In genomic region chr6:83027706-83028105, GRCm38 (mm10) we compare ENCODE assay signal across 20 mouse cellular contexts. TPM values are rescaled to one million over a fixed set of nuclear protein-coding genes. Genes with fewer than 3 reads are reported as not detected.
DNase-seq lines count a peak whose midpoint lies in the region; ATAC-seq and TF ChIP-seq lines count a peak whose summit lies in the region.
"Had no signal": no experiment of that assay in that cellular context is flagged by ENCODE, and none has a peak within 500 bp of the region (broad histone marks: within the 10 kb centered on the region; RNA-seq: fewer than 3 reads in every experiment).

No protein-coding gene starts in this region.

- H3K27me3 ChIP-seq in hindbrain, postnatal 0 days (ENCODE audit: insufficient read depth, low read length), result peaks cover 10% of the 10 kb centered on the region; the same call in 1 of the 2 replicates
- peaks cover 49% of the 10 kb centered on the region for H3K27me3 ChIP-seq in hindbrain, embryonic 12.5 days
- no peaks in the 10 kb centered on the region for H3K27me3 ChIP-seq in G1E (ENCODE audit: insufficient read depth, low read length)
- H3K27me3 ChIP-seq in midbrain, embryonic 14.5 days (ENCODE audit: control insufficient read depth, insufficient read depth, low read length), result peaks cover 21% of the 10 kb centered on the region

- H3K36me3 ChIP-seq in hindbrain, postnatal 0 days (ENCODE audit: insufficient read depth, low read length), result no peaks in the 10 kb centered on the region
- no peaks in the 10 kb centered on the region for H3K36me3 ChIP-seq in hindbrain, embryonic 12.5 days
- H3K36me3 ChIP-seq in G1E (replicated peaks), result peaks cover 42% of the 10 kb centered on the region
- H3K36me3 ChIP-seq in midbrain, embryonic 14.5 days (ENCODE audit: control insufficient read depth, insufficient read depth, low read length), result no peaks in the 10 kb centered on the region
- H3K36me3 ChIP-seq: embryonic facial prominence, embryonic 12.5 days; midbrain, embryonic 12.5 days had no signal

- no peak for TF ChIP-seq CTCF in hindbrain, postnatal 0 days (IDR thresholded peaks at IDR 0.05; ENCODE audit: low read depth)
- TF ChIP-seq CTCF in G1E (IDR thresholded peaks at IDR 0.05; ENCODE audit: low read depth, low read length), result no peak

- H3K4me3 ChIP-seq in hindbrain, postnatal 0 days (ENCODE audit: low read length), result no peak overlapping the region
- no peak overlapping the region for H3K4me3 ChIP-seq in hindbrain, embryonic 12.5 days
- peak overlapping the region; percentile 38; the same call in 1 of the 2 replicates for H3K4me3 ChIP-seq in G1E (ENCODE audit: low read depth, low read length)
- no peak overlapping the region for H3K4me3 ChIP-seq in midbrain, embryonic 14.5 days (replicated peaks; ENCODE audit: low read depth, low read length)
- H3K4me3 ChIP-seq: embryonic facial prominence, embryonic 12.5 days; midbrain, embryonic 12.5 days had no signal

- no peak for DNase-seq in hindbrain, postnatal 0 days (ENCODE audit: low spot score)
- DNase-seq in 3134 (ENCODE audit: extremely low read depth, insufficient read length, low spot score) (peak; percentile 83), G1E (ENCODE audit: low spot score) (no peak)
- DNase-seq in fibroblast of lung, adult 2 months (ENCODE audit: low read depth), result peak; percentile 87
- DNase-seq in midbrain, embryonic 14.5 days, result no peak
- DNase-seq in layer of hippocampus, adult 9-10 months (ENCODE audit: low spot score), result no peak
- DNase-seq: adrenal gland, adult 8-10 months; cerebellum, postnatal 25 days; heart, postnatal 14 days; kidney, adult 2 months; kidney, postnatal 4 days; right cerebral cortex, postnatal 14 days; thymus, adult 2 months had no signal

- peak; percentile 40; the same call in 1 of the 2 replicates for ATAC-seq in hindbrain, postnatal 0 days
- no peak for ATAC-seq in hindbrain, embryonic 12.5 days (ENCODE audit: low FRiP score)
- ATAC-seq in G1E (ENCODE audit: extremely low read depth, insufficient number of reproducible peaks, low FRiP score, poor library complexity, severe bottlenecking), result no peak
- ATAC-seq in midbrain, embryonic 14.5 days (ENCODE audit: low FRiP score, low TSS enrichment), result no peak
- no peak for ATAC-seq in activated CD4-positive, CD25-positive, alpha-beta regulatory T cell, adult 4 months
- ATAC-seq: forebrain, embryonic 14.5 days; hindbrain, embryonic 16.5 days had no signal

- no peak overlapping the region for H3K27ac ChIP-seq in hindbrain, postnatal 0 days
- H3K27ac ChIP-seq in hindbrain, embryonic 12.5 days, result no peak overlapping the region
- H3K27ac ChIP-seq in midbrain, embryonic 14.5 days (replicated peaks; ENCODE audit: low read depth, low read length), result no peak overlapping the region
- H3K27ac ChIP-seq: embryonic facial prominence, embryonic 12.5 days; liver, embryonic 14.5 days; midbrain, embryonic 12.5 days had no signal

- 0 out of 2 replicates have a peak, but pooled peaks cover 5% of the 10 kb centered on the region for H3K4me1 ChIP-seq in hindbrain, postnatal 0 days (ENCODE audit: insufficient read depth, low read length)
- H3K4me1 ChIP-seq in hindbrain, embryonic 12.5 days, result peaks cover 11% of the 10 kb centered on the region
- peaks cover 84% of the 10 kb centered on the region for H3K4me1 ChIP-seq in G1E (ENCODE audit: insufficient read depth, low read depth, low read length)
- H3K4me1 ChIP-seq in midbrain, embryonic 14.5 days (ENCODE audit: control insufficient read depth, insufficient read depth, low read length), result 0 out of 2 replicates have a peak, but pooled peaks cover 5% of the 10 kb centered on the region

- H3K9me3 ChIP-seq in hindbrain, postnatal 0 days (ENCODE audit: low read length), result no peaks in the 10 kb centered on the region
- no peaks in the 10 kb centered on the region for H3K9me3 ChIP-seq in hindbrain, embryonic 12.5 days (replicated peaks)
- no peaks in the 10 kb centered on the region for H3K9me3 ChIP-seq in G1E (replicated peaks)
- H3K9me3 ChIP-seq in midbrain, embryonic 14.5 days (ENCODE audit: control insufficient read depth, low read length), result no peaks in the 10 kb centered on the region
- H3K9me3 ChIP-seq: embryonic facial prominence, embryonic 12.5 days; midbrain, embryonic 12.5 days had no signal

- H3K9ac ChIP-seq in hindbrain, postnatal 0 days (replicated peaks; ENCODE audit: low read length), result no peak overlapping the region
- H3K9ac ChIP-seq in hindbrain, embryonic 12.5 days, result no peak overlapping the region
- no peak overlapping the region for H3K9ac ChIP-seq in midbrain, embryonic 14.5 days (replicated peaks; ENCODE audit: low read length)
- H3K9ac ChIP-seq: embryonic facial prominence, embryonic 12.5 days; liver, embryonic 14.5 days; midbrain, embryonic 12.5 days had no signal

- 60% methylated on average over 7 of the region's 9 CpGs for WGBS in hindbrain, postnatal 0 days
- WGBS in hindbrain, embryonic 12.5 days, result 52% methylated on average over 6 of the region's 9 CpGs
- WGBS in midbrain, embryonic 14.5 days, result 62% methylated on average over 8 of the region's 9 CpGs

- no peak overlapping the region for H3K4me2 ChIP-seq in hindbrain, postnatal 0 days (ENCODE audit: low read depth, low read length)
- no peak overlapping the region for H3K4me2 ChIP-seq in hindbrain, embryonic 12.5 days (replicated peaks)
- no peak overlapping the region for H3K4me2 ChIP-seq in midbrain, embryonic 14.5 days (ENCODE audit: low read length)
- H3K4me2 ChIP-seq: embryonic facial prominence, embryonic 12.5 days; midbrain, embryonic 12.5 days had no signal

RNA-seq across cellular contexts. Expression of gene Dok1, which starts 5.6 kb away (rescaled TPM):
- 4.3 and 15.4 TPM in 2 replicates for total RNA-seq in hindbrain, postnatal 0 days (2014; rRNA removed)
- polyA plus RNA-seq in hindbrain, postnatal 0 days (2015; fragmentation: Nextera tagmentation; extraction: Ambion mirVana), result 1.8 and 2.5 TPM in 2 replicates
- polyA plus RNA-seq in hindbrain, embryonic 12.5 days (2016; fragmentation: Nextera tagmentation; extraction: Ambion mirVana), result 8.5 and 10.3 TPM in 2 replicates
- total RNA-seq in G1E (2014; fragmentation: Nextera tagmentation) (5.1 and 7.8 TPM in 2 replicates), G1E (2017) (28.4 and 30.6 TPM in 2 replicates)
- polyA plus RNA-seq in G1E (2012), result 78.1 and 82.5 TPM in 2 replicates
- polyA plus RNA-seq in midbrain, embryonic 14.5 days (2014; fragmentation: Nextera tagmentation; extraction: Ambion mirVana), result 1.7 TPM in 2 replicates
- polyA plus RNA-seq in activated CD4-positive, CD25-positive, alpha-beta regulatory T cell, adult 4 months (2017; shearing (Covaris generic)), result 10 to 100 TPM; 26.3 to 47.2 TPM

RNA-seq across cellular contexts. Expression of gene Loxl3, which starts 6.3 kb away (rescaled TPM):
- 4.6 and 6.1 TPM in 2 replicates for total RNA-seq in hindbrain, postnatal 0 days (2014; rRNA removed)
- 5.4 and 5.6 TPM in 2 replicates for polyA plus RNA-seq in hindbrain, postnatal 0 days (2015; fragmentation: Nextera tagmentation; extraction: Ambion mirVana)
- 16.8 and 19.2 TPM in 2 replicates for polyA plus RNA-seq in hindbrain, embryonic 12.5 days (2016; fragmentation: Nextera tagmentation; extraction: Ambion mirVana)
- total RNA-seq in G1E (2014; fragmentation: Nextera tagmentation) (0.75 and 0.87 TPM in 2 replicates), G1E (2017) (0.71 and 1.1 TPM in 2 replicates)
- polyA plus RNA-seq in G1E (2012), result 0.12 and 0.32 TPM in 2 replicates
- polyA plus RNA-seq in midbrain, embryonic 14.5 days (2014; fragmentation: Nextera tagmentation; extraction: Ambion mirVana), result 3.1 and 5.5 TPM in 2 replicates
- under 1 TPM in 1 of 2 experiments, not detected in 1; 0.26 TPM for polyA plus RNA-seq in activated CD4-positive, CD25-positive, alpha-beta regulatory T cell, adult 4 months (2017; shearing (Covaris generic))

RNA-seq across cellular contexts. Expression of gene Aup1, which starts 26.6 kb away (rescaled TPM):
- total RNA-seq in hindbrain, postnatal 0 days (2014; rRNA removed), result 185 and 219 TPM in 2 replicates
- 136 and 148 TPM in 2 replicates for polyA plus RNA-seq in hindbrain, postnatal 0 days (2015; fragmentation: Nextera tagmentation; extraction: Ambion mirVana)
- polyA plus RNA-seq in hindbrain, embryonic 12.5 days (2016; fragmentation: Nextera tagmentation; extraction: Ambion mirVana), result 149 and 158 TPM in 2 replicates
- total RNA-seq in G1E (2014; fragmentation: Nextera tagmentation) (409 and 454 TPM in 2 replicates), G1E (2017) (133 and 163 TPM in 2 replicates)
- 1,014 and 1,378 TPM in 2 replicates for polyA plus RNA-seq in G1E (2012)
- polyA plus RNA-seq in midbrain, embryonic 14.5 days (2014; fragmentation: Nextera tagmentation; extraction: Ambion mirVana), result 111 and 145 TPM in 2 replicates
- polyA plus RNA-seq in activated CD4-positive, CD25-positive, alpha-beta regulatory T cell, adult 4 months (2017; shearing (Covaris generic)), result 100 to 1,000 TPM; 432 to 455 TPM

RNA-seq across cellular contexts. Expression of gene Htra2, which starts 27.4 kb away (rescaled TPM):
- total RNA-seq in hindbrain, postnatal 0 days (2014; rRNA removed), result 48.4 and 54.2 TPM in 2 replicates
- 82.9 and 88.2 TPM in 2 replicates for polyA plus RNA-seq in hindbrain, postnatal 0 days (2015; fragmentation: Nextera tagmentation; extraction: Ambion mirVana)
- polyA plus RNA-seq in hindbrain, embryonic 12.5 days (2016; fragmentation: Nextera tagmentation; extraction: Ambion mirVana), result 59.9 and 63.4 TPM in 2 replicates
- total RNA-seq in G1E (2014; fragmentation: Nextera tagmentation), result 36.0 and 39.9 TPM in 2 replicates
- total RNA-seq in G1E (2017), result 36.7 and 47.0 TPM in 2 replicates
- polyA plus RNA-seq in G1E (2012), result 35.6 and 36.5 TPM in 2 replicates
- 38.5 and 53.1 TPM in 2 replicates for polyA plus RNA-seq in midbrain, embryonic 14.5 days (2014; fragmentation: Nextera tagmentation; extraction: Ambion mirVana)
- polyA plus RNA-seq in activated CD4-positive, CD25-positive, alpha-beta regulatory T cell, adult 4 months (2017; shearing (Covaris generic)), result 10 to 100 TPM; 19.0 to 22.2 TPM

RNA-seq across cellular contexts. Expression of gene Dqx1, which starts 29.9 kb away (rescaled TPM):
- 0.50 TPM in 1 of 2 replicates, not detected in the other for total RNA-seq in hindbrain, postnatal 0 days (2014; rRNA removed)
- 0.36 and 0.42 TPM in 2 replicates for polyA plus RNA-seq in hindbrain, postnatal 0 days (2015; fragmentation: Nextera tagmentation; extraction: Ambion mirVana)
- polyA plus RNA-seq in hindbrain, embryonic 12.5 days (2016; fragmentation: Nextera tagmentation; extraction: Ambion mirVana), result 0.76 and 1.2 TPM in 2 replicates
- total RNA-seq in G1E (2014; fragmentation: Nextera tagmentation) (23.5 and 28.7 TPM in 2 replicates), G1E (2017) (2.5 and 3.8 TPM in 2 replicates)
- polyA plus RNA-seq in G1E (2012), result 1.4 and 2.3 TPM in 2 replicates
- 0.53 and 0.68 TPM in 2 replicates for polyA plus RNA-seq in midbrain, embryonic 14.5 days (2014; fragmentation: Nextera tagmentation; extraction: Ambion mirVana)
- polyA plus RNA-seq in activated CD4-positive, CD25-positive, alpha-beta regulatory T cell, adult 4 months (2017; shearing (Covaris generic)), result 1 to 10 TPM; 1.5 to 1.6 TPM

Comparison
In these comparisons a context has a peak if more than half of its experiments do, and no peak if none do; other contexts are left out.
1. DNase-seq: peak in 3134 (single experiment) and fibroblast of lung, adult 2 months (single experiment); none in hindbrain, postnatal 0 days (single experiment), G1E (single experiment), midbrain, embryonic 14.5 days (single experiment) and layer of hippocampus, adult 9-10 months (single experiment).